Mouse (Mus musculus) heart, embryonic 10.5 days (tissue): Measurements from ENCODE around the gene Epas1. TPM values are rescaled to one million over a fixed set of nuclear protein-coding genes. Genes with fewer than 3 reads are reported as not detected.

ENCODE experiments used
- DNase-seq: peaks from one replicate; pipeline ENCODE4 v3.0.0-alpha.2; 2017; ENCODE audit warnings: low spot score
- H3K27ac ChIP-seq: fragments of 300-500 bp; sonication (generic); 2 replicates; pipeline ENCODE4 v1.5.1; 2016; ENCODE audit warnings: mild to moderate bottlenecking
- H3K27me3 ChIP-seq: fragments of 300-500 bp; sonication (generic); 2 replicates; pipeline ENCODE4 v1.6.1; 2016; ENCODE audit warnings: mild to moderate bottlenecking; ENCODE audit not compliant: poor library complexity, insufficient read depth, severe bottlenecking
- H3K36me3 ChIP-seq: fragments of 300-500 bp; sonication (generic); 2 replicates; pipeline ENCODE4 v1.6.1; 2016; ENCODE audit warnings: mild to moderate bottlenecking, moderate library complexity
- H3K4me1 ChIP-seq: fragments of 300-500 bp; sonication (generic); 2 replicates; pipeline ENCODE4 v1.6.1; 2016; ENCODE audit warnings: mild to moderate bottlenecking
- H3K4me3 ChIP-seq: fragments of 300-500 bp; sonication (generic); 2 replicates; pipeline ENCODE4 v1.5.1; 2016; ENCODE audit warnings: mild to moderate bottlenecking, moderate library complexity
- H3K9me3 ChIP-seq: fragments of 300-500 bp; sonication (generic); 2 replicates; pipeline ENCODE4 v1.6.1; 2016; ENCODE audit warnings: mild to moderate bottlenecking, moderate library complexity
- WGBS: fragments of 180-500 bp; shearing (Covaris S2); methylation state at CpG from one replicate; pipeline ENCODE4 v1.1.7; 2016; 5-methylcytosine and 5-hydroxymethylcytosine counted together
- polyA plus RNA-seq: library from polyadenylated mRNA; unstranded; fragments of >200 nt; fragmentation: Nextera tagmentation; extraction: Ambion mirVana; gene quantifications from 2 replicates; pipeline ENCODE4 v1.2.1, GENCODE M21; 2016

The Epas1 gene
- polyA plus RNA-seq, 1 experiment from 2014 or later = 5.8 TPM

DNA sequence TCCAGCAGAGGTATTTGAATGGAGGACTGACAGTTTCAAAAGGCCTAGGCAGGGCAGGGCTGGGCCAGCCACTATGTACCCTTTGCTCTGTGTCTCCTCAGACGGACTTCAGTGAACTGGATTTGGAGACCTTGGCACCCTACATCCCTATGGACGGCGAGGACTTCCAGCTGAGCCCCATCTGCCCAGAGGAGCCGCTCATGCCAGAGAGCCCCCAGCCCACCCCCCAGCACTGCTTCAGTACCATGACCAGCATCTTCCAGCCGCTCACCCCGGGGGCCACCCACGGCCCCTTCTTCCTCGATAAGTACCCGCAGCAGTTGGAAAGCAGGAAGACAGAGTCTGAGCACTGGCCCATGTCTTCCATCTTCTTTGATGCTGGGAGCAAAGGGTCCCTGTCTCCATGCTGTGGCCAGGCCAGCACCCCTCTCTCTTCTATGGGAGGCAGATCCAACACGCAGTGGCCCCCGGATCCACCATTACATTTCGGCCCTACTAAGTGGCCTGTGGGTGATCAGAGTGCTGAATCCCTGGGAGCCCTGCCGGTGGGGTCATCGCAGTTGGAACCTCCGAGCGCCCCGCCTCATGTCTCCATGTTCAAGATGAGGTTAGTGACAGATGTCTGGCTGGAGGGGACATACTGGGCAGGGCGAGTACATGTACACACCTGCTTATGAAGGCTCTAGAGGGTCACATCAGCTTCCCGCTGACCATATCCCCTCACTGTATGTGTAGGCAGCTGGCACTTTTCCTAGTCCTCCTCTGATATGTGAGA is 74.1 kb downstream of the Epas1 start:
- Histone ChIP-seq H3K27ac (no peak overlapping the region), H3K27me3 (peaks cover 22% of the 10 kb centered on the region; the same call in 1 of the 2 replicates), H3K9me3 (no peaks in the 10 kb centered on the region), H3K4me1 (peaks cover 16% of the 10 kb centered on the region), H3K36me3 (peaks cover 35% of the 10 kb centered on the region), H3K4me3 (no peak overlapping the region)
- peak; percentile 67 for DNase-seq
- 91% methylated on average over 19 of the region's 19 CpGs for WGBS

DNA sequence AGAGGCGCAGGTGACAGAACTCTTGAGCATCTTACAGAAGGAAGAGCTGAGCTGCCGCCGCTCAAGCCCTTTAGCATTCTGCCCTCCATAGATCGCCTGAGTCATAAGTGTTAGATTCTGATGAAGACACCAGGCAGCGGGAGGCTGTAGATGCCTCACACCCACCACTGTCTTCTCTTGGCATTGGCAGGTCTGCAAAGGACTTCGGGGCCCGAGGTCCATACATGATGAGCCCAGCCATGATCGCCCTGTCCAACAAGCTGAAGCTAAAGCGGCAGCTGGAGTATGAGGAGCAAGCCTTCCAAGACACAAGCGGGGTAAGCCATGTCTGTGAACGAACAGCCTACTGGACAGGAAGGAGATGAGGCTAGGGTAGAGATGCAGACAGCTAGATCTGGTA is 75.0 kb downstream of the Epas1 start:
- Histone ChIP-seq H3K27ac (no peak overlapping the region), H3K27me3 (peaks cover 22% of the 10 kb centered on the region; the same call in 1 of the 2 replicates), H3K36me3 (peaks cover 33% of the 10 kb centered on the region), H3K9me3 (no peaks in the 10 kb centered on the region), H3K4me3 (no peak overlapping the region), H3K4me1 (peaks cover 10% of the 10 kb centered on the region)
- WGBS = 92% methylated on average over 11 of the region's 11 CpGs
- peak; percentile 62 for DNase-seq

DNA sequence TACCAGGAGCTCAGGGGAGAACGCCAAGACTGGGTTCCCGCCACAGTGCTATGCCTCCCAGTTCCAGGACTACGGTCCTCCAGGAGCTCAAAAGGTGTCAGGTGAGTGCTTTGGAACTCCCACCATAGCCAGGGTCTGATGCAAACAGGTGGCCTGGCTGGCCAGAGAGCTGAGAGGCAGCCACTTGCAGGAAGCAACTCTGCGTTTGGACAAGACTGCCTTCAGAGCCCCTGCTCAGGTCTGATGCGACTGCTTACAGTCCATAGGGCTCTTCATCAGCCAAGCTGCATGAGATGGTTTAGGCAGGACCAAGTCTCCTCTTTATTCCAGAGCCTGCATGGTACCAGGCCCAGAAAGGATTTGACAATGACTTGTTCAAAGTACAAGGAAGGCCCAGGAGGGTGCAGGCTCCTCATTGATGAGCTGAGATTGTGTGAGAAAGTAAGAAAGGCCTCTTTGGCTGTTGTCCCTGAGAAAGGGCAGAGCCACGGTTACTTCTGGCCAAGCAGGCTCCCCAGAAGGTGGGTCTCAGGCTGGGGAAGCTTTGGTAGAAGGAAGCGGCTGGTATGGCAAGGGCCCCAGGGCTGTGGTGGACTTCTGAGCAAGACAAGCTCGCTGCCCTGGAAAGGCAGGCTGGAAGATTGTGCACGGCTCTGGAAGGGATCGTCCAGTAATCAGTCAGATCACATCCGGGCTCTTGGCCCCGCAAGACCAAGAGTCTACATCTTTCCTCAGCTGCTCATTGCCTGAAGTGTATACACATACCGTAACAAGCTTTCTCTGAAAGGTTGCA is 76.1 kb downstream of the Epas1 start:
- WGBS = 80% methylated on average over 13 of the region's 13 CpGs

DNA sequence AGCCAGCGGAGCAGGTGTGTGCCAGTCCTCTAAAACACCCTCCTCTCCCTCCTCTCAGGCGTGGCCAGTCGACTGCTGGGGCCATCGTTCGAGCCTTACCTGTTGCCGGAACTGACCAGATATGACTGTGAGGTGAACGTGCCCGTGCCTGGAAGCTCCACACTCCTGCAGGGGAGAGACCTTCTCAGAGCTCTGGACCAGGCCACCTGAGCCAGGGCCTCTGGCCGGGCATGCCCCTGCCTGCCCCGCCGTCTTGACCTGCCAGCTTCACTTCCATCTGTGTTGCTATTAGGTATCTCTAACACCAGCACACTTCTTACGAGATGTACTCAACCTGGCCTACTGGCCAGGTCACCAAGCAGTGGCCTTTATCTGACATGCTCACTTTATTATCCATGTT is 77.4 kb downstream of the Epas1 start:
- Histone ChIP-seq H3K4me1 (no peaks in the 10 kb centered on the region), H3K27me3 (peaks cover 17% of the 10 kb centered on the region; the same call in 1 of the 2 replicates), H3K36me3 (peaks cover 27% of the 10 kb centered on the region), H3K4me3 (no peak overlapping the region), H3K27ac (no peak overlapping the region), H3K9me3 (no peaks in the 10 kb centered on the region)
- DNase-seq = peak; percentile 73
- 83% methylated on average over 12 of the region's 12 CpGs for WGBS

More for the DNA sequence above, 76.1 kb downstream of the Epas1 start:
- H3K4me1 ChIP-seq = peaks cover 7% of the 10 kb centered on the region; the same call in 1 of the 2 replicates
- no peak overlapping the region for H3K4me3 ChIP-seq
- peaks cover 32% of the 10 kb centered on the region for H3K36me3 ChIP-seq
- no peak overlapping the region for H3K27ac ChIP-seq
- H3K27me3 ChIP-seq = peaks cover 22% of the 10 kb centered on the region; the same call in 1 of the 2 replicates
- no peaks in the 10 kb centered on the region for H3K9me3 ChIP-seq
- DNase-seq = peak; percentile 52

DNA sequence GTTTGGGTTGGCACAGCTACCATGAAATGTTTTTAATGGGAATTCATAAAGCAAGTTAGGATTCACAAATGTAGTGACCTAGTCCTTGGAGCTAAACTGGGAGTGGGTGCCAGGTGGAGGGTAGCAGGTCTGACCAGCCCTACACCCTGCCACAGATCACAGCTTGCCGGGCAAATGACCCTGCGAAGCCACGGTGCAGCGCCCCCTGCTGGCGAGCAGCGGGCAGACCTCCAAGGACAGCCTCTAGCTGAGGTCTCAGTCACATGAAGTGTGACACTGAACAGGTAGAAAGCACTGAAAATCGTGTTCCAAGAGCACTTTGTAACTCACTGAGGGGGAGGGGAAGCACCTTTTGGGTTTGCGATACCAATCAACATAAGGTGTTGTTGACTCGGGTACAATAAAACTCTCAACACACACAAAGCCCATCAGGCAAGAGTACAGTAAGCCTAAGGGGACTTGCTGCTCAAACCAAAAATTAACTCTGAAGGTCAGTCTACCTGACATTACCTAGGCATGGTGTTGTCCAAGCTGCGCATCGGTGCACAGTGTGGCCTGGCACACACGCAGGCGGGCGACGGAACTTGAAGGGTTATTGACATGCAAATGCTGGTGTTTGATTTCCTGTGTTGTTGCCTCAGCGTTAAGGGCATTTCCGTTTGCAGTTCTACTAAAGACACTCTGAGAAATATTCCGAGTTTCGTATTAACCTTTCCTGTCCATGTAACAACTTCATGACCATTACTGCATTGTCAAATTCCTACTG is 79.2 kb downstream of the Epas1 start:
- Histone ChIP-seq H3K27me3 (peaks cover 9% of the 10 kb centered on the region; the same call in 1 of the 2 replicates), H3K4me3 (no peak overlapping the region), H3K4me1 (no peaks in the 10 kb centered on the region), H3K36me3 (peaks cover 17% of the 10 kb centered on the region), H3K27ac (no peak overlapping the region), H3K9me3 (no peaks in the 10 kb centered on the region)
- DNase-seq = peak; percentile 66
- WGBS = 70% methylated on average over 19 of the region's 19 CpGs

DNA sequence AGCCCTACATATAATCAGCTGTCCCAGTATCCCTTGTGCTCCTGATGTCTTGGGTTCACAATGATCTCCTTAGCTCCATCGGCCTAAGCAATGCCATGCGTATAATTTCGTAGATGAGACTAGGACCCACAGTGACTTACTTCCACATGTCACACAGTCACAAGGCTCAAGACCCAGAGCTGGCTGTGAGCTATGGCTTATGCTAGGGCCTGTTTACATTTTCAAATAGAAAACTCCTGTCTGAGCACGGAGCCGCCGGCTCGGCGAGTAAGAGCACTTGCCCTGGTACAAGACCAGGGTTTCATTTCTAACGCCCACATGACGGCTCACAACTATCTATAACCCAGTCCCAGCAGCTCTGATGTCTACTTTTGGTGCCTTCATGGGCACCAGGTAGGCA is 80.4 kb downstream of the Epas1 start:
- no peaks in the 10 kb centered on the region for H3K9me3 ChIP-seq
- H3K4me1 ChIP-seq = no peaks in the 10 kb centered on the region
- peaks cover 7% of the 10 kb centered on the region for H3K36me3 ChIP-seq
- peak; percentile 57 for DNase-seq
- peaks cover 1% of the 10 kb centered on the region; the same call in 1 of the 2 replicates for H3K27me3 ChIP-seq
- H3K27ac ChIP-seq = no peak overlapping the region
- 88% methylated on average over 10 of the region's 10 CpGs for WGBS
- H3K4me3 ChIP-seq = no peak overlapping the region

DNA sequence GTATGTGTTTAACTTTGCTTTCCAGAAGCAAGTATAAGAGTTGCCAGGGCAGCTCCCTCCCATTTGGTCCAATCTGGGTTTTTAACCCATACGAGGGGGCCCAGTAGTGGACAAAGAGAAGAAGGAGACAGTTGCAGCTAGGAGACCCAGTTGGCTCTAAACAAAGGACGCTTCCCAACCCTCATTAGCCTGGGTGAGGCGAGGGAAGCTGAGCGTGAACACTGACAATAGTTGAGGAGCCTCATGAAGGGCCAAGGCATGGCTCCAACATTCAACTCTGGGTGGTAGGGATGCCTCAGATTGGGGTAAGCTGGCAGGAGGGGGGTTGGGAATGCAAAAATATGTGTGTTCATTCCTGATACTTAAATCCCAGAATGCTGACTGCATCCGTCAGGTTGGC is 85.8 kb downstream of the Epas1 start:
- H3K4me1 ChIP-seq = no peaks in the 10 kb centered on the region
- DNase-seq = peak; percentile 61
- WGBS = 83% methylated on average over 5 of the region's 5 CpGs
- no peaks in the 10 kb centered on the region for H3K9me3 ChIP-seq
- H3K4me3 ChIP-seq = no peak overlapping the region
- no peaks in the 10 kb centered on the region for H3K36me3 ChIP-seq
- H3K27me3 ChIP-seq = no peaks in the 10 kb centered on the region; the same call in 1 of the 2 replicates
- no peak overlapping the region for H3K27ac ChIP-seq

DNA sequence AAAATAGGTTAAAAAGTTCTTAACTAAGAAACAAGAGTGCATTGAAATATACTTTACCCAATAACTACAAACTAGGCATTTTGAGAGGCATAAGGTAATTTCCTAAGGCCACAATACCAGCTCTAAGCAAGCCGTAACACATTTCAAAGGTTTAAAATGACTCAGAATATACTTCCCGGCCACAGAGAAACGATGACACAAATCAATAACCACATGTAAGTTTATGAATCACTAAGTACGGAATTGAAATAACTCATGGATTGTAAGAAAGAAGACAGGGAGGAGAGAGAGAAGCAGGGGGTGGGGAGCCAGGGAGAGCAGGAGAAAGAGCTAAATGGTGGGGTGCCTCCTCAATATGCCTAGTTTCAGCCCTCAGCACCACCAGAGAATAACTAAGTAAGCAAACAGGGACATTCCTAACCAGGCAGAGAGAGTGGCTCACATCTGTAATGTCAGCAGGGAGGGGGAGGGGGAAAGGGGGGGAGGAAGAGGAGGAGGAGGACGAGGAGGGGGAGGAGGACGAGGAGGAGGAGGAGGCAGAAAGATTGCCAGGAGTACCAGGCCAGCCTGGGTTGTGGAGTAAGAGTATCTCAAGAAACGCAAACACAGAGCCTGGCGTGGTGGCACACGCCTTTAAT is 97.3 kb downstream of the Epas1 start:
- Histone ChIP-seq H3K4me3 (no peak overlapping the region), H3K27ac (no peak overlapping the region), H3K27me3 (no peaks in the 10 kb centered on the region), H3K4me1 (0 out of 2 replicates have a peak, but pooled peaks cover 5% of the 10 kb centered on the region), H3K36me3 (no peaks in the 10 kb centered on the region), H3K9me3 (no peaks in the 10 kb centered on the region)
- no peak for DNase-seq
- 70% methylated on average over 9 of the region's 9 CpGs for WGBS

DNA sequence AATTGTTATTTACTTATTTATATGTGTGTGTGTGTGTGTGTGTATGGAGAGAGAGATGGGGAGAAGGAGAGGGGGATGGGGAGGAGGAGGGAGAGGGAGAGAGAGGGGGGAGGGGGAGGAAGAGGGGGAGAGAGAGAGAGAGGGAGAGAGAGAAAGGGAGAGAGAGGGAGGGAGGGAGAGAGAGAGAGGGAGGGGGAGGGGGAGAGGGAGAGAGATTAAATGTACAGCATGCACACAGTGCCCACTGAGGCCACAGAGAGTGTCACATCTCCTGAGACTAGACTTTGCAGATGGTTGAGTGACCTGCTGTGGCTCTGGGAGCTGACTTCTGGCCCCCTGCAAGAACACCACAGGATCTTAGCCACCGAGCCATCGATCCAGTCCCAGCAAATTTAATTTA is 98.3 kb downstream of the Epas1 start:
- Histone ChIP-seq H3K36me3 (no peaks in the 10 kb centered on the region), H3K4me1 (0 out of 2 replicates have a peak, but pooled peaks cover 5% of the 10 kb centered on the region)
- WGBS = 82% methylated on average over 2 of the region's 2 CpGs

DNA sequence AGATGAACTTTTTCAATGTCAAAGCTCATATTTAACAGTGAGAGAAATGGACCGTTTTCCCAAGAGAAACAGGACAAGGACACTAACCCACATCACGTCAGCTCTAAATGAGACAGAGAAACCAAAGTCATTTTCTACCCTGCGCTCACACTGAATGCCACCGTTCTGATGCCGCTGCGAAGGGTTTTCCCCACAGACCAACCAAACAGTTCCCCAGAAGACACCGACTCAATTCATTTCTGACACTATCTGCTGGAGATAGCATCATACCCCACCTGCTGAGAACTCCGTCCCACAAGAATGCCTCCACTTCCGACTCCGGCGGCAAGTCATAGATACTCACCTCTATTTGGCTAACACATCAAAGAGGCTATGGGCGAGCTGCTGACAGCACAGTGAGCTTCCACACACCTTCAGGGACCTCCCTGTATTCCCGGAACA is 99.1 kb downstream of the Epas1 start:
- Histone ChIP-seq H3K27me3 (no peaks in the 10 kb centered on the region), H3K4me3 (no peak overlapping the region), H3K9me3 (no peaks in the 10 kb centered on the region), H3K4me1 (0 out of 2 replicates have a peak, but pooled peaks cover 5% of the 10 kb centered on the region), H3K36me3 (no peaks in the 10 kb centered on the region), H3K27ac (no peak overlapping the region)
- no peak for DNase-seq
- 63% methylated on average over 13 of the region's 13 CpGs for WGBS

More for the DNA sequence above, 98.3 kb downstream of the Epas1 start:
- H3K27me3 ChIP-seq = no peaks in the 10 kb centered on the region
- no peaks in the 10 kb centered on the region for H3K9me3 ChIP-seq
- DNase-seq = no peak
- no peak overlapping the region for H3K4me3 ChIP-seq
- no peak overlapping the region for H3K27ac ChIP-seq

DNA sequence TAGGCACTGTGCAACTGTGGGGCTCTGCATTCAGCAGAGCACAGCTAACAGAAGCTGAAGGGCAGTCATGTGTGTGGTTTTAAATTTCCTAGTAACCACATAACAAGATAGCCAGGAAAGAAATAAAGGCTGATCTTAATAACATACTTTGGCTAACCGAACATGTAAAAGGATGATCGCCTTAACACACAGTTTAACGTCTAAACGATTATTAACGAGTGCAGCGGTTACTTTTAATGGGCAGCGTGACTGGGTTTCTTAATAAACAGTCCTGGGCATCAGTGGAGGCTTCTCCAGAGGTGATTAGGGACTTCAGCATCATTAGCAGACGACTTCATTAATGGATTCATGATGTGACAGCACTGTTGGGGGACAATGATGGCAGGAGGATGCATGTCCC is 117.1 kb downstream of the Epas1 start:
- Histone ChIP-seq H3K9me3 (no peaks in the 10 kb centered on the region), H3K27ac (no peak overlapping the region), H3K4me3 (no peak overlapping the region), H3K4me1 (no peaks in the 10 kb centered on the region), H3K36me3 (no peaks in the 10 kb centered on the region), H3K27me3 (no peaks in the 10 kb centered on the region)
- 85% methylated on average over 8 of the region's 8 CpGs for WGBS
- DNase-seq = no peak

DNA sequence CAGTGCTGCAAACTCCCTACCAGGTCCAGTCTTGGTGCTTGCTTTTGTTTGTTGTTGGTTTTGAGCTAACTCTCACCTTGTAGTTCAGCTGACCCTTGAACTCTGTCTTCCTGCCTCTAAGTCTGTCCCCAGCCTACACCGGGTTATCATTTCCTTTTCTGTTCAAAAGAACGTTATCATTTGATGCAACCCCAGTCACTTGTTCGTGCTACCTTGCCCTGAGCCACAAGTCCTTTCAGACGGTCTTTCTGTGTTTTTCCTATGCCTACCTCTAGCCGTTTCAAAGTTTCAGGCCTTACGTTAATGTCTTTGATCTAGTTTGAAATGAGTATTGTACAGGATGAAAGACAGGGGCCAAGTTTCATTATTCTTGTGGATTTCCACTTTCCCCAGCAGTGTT is 119.1 kb downstream of the Epas1 start:
- no peaks in the 10 kb centered on the region for H3K36me3 ChIP-seq
- no peak overlapping the region for H3K27ac ChIP-seq
- no peak for DNase-seq
- no peaks in the 10 kb centered on the region for H3K27me3 ChIP-seq
- H3K9me3 ChIP-seq = no peaks in the 10 kb centered on the region
- WGBS = 56% methylated on average over 6 of the region's 6 CpGs
- H3K4me1 ChIP-seq = no peaks in the 10 kb centered on the region
- no peak overlapping the region for H3K4me3 ChIP-seq
